Comparison of ENCODE assay signal across 32 mouse cellular contexts in genomic region chr8:31600979-31601378, GRCm38 (mm10).
"Had no signal": no experiment of that assay in that cellular context is flagged by ENCODE, and none has a peak within 500 bp of the region (broad histone marks: within the 10 kb centered on the region; RNA-seq: fewer than 3 reads in every experiment).

No protein-coding gene starts in this region.

- H3K4me2 ChIP-seq: limb, embryonic 12.5 days; limb, embryonic 13.5 days; limb, embryonic 15.5 days; liver, embryonic 11.5 days; liver, embryonic 12.5 days; liver, embryonic 13.5 days; liver, embryonic 15.5 days; lung, embryonic 14.5 days; lung, embryonic 15.5 days; midbrain, embryonic 11.5 days; midbrain, embryonic 12.5 days; midbrain, embryonic 13.5 days; midbrain, embryonic 15.5 days; neural tube, embryonic 12.5 days had no signal

- H3K4me1 ChIP-seq: limb, embryonic 10.5 days; limb, embryonic 12.5 days; limb, embryonic 13.5 days; limb, embryonic 15.5 days; liver, embryonic 12.5 days; liver, embryonic 13.5 days; liver, embryonic 15.5 days; lung, embryonic 15.5 days; megakaryocyte, embryonic 14.5 days; midbrain, embryonic 10.5 days; midbrain, embryonic 12.5 days; midbrain, embryonic 13.5 days; midbrain, embryonic 15.5 days; neural tube, embryonic 12.5 days had no signal

- H3K9ac ChIP-seq: limb, embryonic 12.5 days; limb, embryonic 13.5 days; limb, embryonic 15.5 days; liver, embryonic 12.5 days; liver, embryonic 13.5 days; liver, embryonic 14.5 days; liver, embryonic 15.5 days; liver, postnatal 0 days; lung, embryonic 14.5 days; lung, embryonic 15.5 days; midbrain, embryonic 12.5 days; midbrain, embryonic 13.5 days; midbrain, embryonic 15.5 days; neural tube, embryonic 12.5 days had no signal

- H3K27me3 ChIP-seq: limb, embryonic 12.5 days; limb, embryonic 13.5 days; limb, embryonic 15.5 days; liver, embryonic 12.5 days; liver, embryonic 13.5 days; liver, embryonic 15.5 days; lung, embryonic 15.5 days; megakaryocyte, embryonic 14.5 days; midbrain, embryonic 12.5 days; midbrain, embryonic 13.5 days; midbrain, embryonic 15.5 days; neural tube, embryonic 12.5 days had no signal

- H3K9me3 ChIP-seq: limb, embryonic 10.5 days; limb, embryonic 12.5 days; limb, embryonic 13.5 days; limb, embryonic 15.5 days; liver, embryonic 12.5 days; liver, embryonic 13.5 days; liver, embryonic 15.5 days; lung, embryonic 15.5 days; midbrain, embryonic 10.5 days; midbrain, embryonic 12.5 days; midbrain, embryonic 13.5 days; midbrain, embryonic 15.5 days; neural tube, embryonic 12.5 days had no signal

- DNase-seq: left cerebral cortex, postnatal 4 days; liver; liver, embryonic 13.5 days; liver, postnatal 0 days; lung, adult 18-20 months; lung, adult 2 months; lung, embryonic 14.5 days; lung, postnatal 10 days; lung, postnatal 14 days; lung, postnatal 36 days; lung, postnatal 4 days; midbrain, embryonic 14.5 days had no signal

- ATAC-seq: liver, embryonic 12.5 days; liver, postnatal 0 days; lung, postnatal 0 days; midbrain, embryonic 13.5 days; midbrain, embryonic 15.5 days; midbrain, embryonic 16.5 days had no signal

- H3K27ac ChIP-seq: limb, embryonic 10.5 days; limb, embryonic 12.5 days; limb, embryonic 13.5 days; limb, embryonic 15.5 days; liver, embryonic 12.5 days; liver, embryonic 13.5 days; liver, embryonic 14.5 days; liver, embryonic 15.5 days; lung, embryonic 15.5 days; macrophage; midbrain, embryonic 10.5 days; midbrain, embryonic 12.5 days; midbrain, embryonic 13.5 days; midbrain, embryonic 15.5 days; neural tube, embryonic 12.5 days had no signal

- H3K36me3 ChIP-seq: limb, embryonic 10.5 days; limb, embryonic 12.5 days; limb, embryonic 13.5 days; limb, embryonic 15.5 days; liver, embryonic 12.5 days; liver, embryonic 13.5 days; liver, embryonic 15.5 days; lung, embryonic 15.5 days; midbrain, embryonic 10.5 days; midbrain, embryonic 12.5 days; midbrain, embryonic 13.5 days; midbrain, embryonic 15.5 days; neural tube, embryonic 12.5 days had no signal

- H3K4me3 ChIP-seq: limb, embryonic 10.5 days; limb, embryonic 12.5 days; limb, embryonic 13.5 days; limb, embryonic 15.5 days; liver, embryonic 12.5 days; liver, embryonic 13.5 days; liver, embryonic 15.5 days; lung, embryonic 15.5 days; megakaryocyte, embryonic 14.5 days; midbrain, embryonic 10.5 days; midbrain, embryonic 12.5 days; midbrain, embryonic 13.5 days; midbrain, embryonic 15.5 days; myocyte; neural tube, embryonic 12.5 days had no signal
